Mouse (Mus musculus): Measurements from ENCODE around the gene Vcan. TPM values are rescaled to one million over a fixed set of nuclear protein-coding genes. Genes with fewer than 3 reads are reported as not detected.

Vcan gene
- polyA plus RNA-seq, 1 experiment from 2014 or later, result 77.6 TPM

DNA sequence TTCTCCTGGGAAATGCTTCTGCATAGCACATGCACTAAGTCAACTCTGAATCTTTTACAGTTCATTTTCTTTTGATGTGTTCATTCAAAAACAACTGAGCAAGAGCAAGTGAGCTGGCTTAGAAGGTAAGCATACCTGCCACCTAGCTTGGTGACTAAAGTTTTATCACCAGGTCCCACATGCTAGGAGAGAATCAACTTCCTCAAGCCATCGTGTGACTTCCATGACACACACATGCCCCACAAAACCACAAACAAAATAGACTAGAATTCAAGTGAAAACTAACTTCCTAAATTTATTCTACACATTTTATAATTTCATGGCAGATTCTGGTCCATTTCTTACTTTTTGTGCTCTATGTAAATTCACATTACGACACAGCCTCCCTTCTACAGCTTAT lies 89.0 kb downstream of the Vcan start:
- no peak overlapping the region for H3K9ac ChIP-seq
- H3K4me3 ChIP-seq (ENCODE audit: low read depth, low read length), result no peak overlapping the region
- peaks cover 26% of the 10 kb centered on the region for H3K36me3 ChIP-seq (ENCODE audit: insufficient read depth)
- DNase-seq (no peak), ATAC-seq (ENCODE audit: insufficient read depth) (no peak; the same call in 1 of the 2 replicates)
- no peaks in the 10 kb centered on the region for H3K9me3 ChIP-seq (ENCODE audit: low read depth, low read length)
- H3K4me2 ChIP-seq, result no peak overlapping the region
- H3K27ac ChIP-seq (ENCODE audit: low read depth), result no peak overlapping the region; the same call in 1 of the 2 replicates
- no peaks in the 10 kb centered on the region for H3K27me3 ChIP-seq (ENCODE audit: insufficient read depth, low read length)
- no peaks in the 10 kb centered on the region for H3K4me1 ChIP-seq (ENCODE audit: insufficient read depth)
- WGBS, result 78% methylated on average over 2 of the region's 2 CpGs
- TF ChIP-seq CTCF (IDR thresholded peaks at IDR 0.05; ENCODE audit: low read depth), result no peak

DNA sequence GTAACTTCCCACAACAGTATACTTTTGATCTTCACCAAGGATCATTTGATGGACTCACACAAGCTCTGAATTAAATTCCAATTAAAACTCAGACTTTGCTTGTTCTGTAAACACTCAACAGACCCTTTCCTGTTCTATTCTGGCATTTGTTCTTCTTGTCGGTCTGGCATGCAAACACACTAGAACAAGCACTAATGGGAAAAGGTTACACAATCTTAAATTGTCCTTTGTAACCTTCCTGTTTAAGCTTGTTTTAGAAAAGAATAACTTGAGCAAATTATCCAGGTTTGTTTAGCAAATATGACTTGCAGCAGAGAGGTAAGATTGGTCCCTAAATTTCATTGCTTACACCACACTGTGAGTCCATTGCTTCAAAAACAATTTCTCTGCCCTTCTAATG lies 89.5 kb downstream of the Vcan start:
- 42% methylated on average over 1 of the region's 1 CpGs for WGBS

GRCm38 (mm10) chr13:89645589-89645988 lies 96.7 kb downstream of the Vcan start:
- Histone ChIP-seq H3K4me2 (no peak overlapping the region), H3K4me1 (ENCODE audit: insufficient read depth) (no peaks in the 10 kb centered on the region), H3K27ac (ENCODE audit: low read depth) (no peak overlapping the region), H3K4me3 (ENCODE audit: low read depth, low read length) (no peak overlapping the region), H3K36me3 (ENCODE audit: insufficient read depth) (no peaks in the 10 kb centered on the region), H3K9ac (no peak overlapping the region), H3K9me3 (ENCODE audit: low read depth, low read length) (no peaks in the 10 kb centered on the region), H3K27me3 (ENCODE audit: insufficient read depth, low read length) (no peaks in the 10 kb centered on the region)
- WGBS, result 88% methylated on average over 2 of the region's 2 CpGs
- TF ChIP-seq CTCF (IDR thresholded peaks at IDR 0.05; ENCODE audit: low read depth), result no peak
- no peak for ATAC-seq (ENCODE audit: insufficient read depth)
- DNase-seq, result no peak

More for the DNA sequence above, 89.5 kb downstream of the Vcan start:
- peak; percentile 9 for DNase-seq
- H3K4me3 ChIP-seq (ENCODE audit: low read depth, low read length), result no peak overlapping the region
- no peak for TF ChIP-seq CTCF (IDR thresholded peaks at IDR 0.05; ENCODE audit: low read depth)
- no peak overlapping the region for H3K9ac ChIP-seq
- H3K4me1 ChIP-seq (ENCODE audit: insufficient read depth), result no peaks in the 10 kb centered on the region
- ATAC-seq (ENCODE audit: insufficient read depth), result peak; percentile 28; the same call in 1 of the 2 replicates
- H3K27me3 ChIP-seq (ENCODE audit: insufficient read depth, low read length), result no peaks in the 10 kb centered on the region
- no peak overlapping the region for H3K4me2 ChIP-seq
- no peak overlapping the region for H3K27ac ChIP-seq (ENCODE audit: low read depth)
- H3K36me3 ChIP-seq (ENCODE audit: insufficient read depth), result peaks cover 24% of the 10 kb centered on the region
- H3K9me3 ChIP-seq (ENCODE audit: low read depth, low read length), result no peaks in the 10 kb centered on the region

- H3K27ac ChIP-seq (ENCODE audit: low read depth), result no peak overlapping the region
- no peaks in the 10 kb centered on the region for H3K9me3 ChIP-seq (ENCODE audit: low read depth, low read length)
- WGBS, result 70% methylated on average over 3 of the region's 3 CpGs
- no peaks in the 10 kb centered on the region for H3K4me1 ChIP-seq (ENCODE audit: insufficient read depth)
- no peaks in the 10 kb centered on the region for H3K36me3 ChIP-seq (ENCODE audit: insufficient read depth)
- no peaks in the 10 kb centered on the region for H3K27me3 ChIP-seq (ENCODE audit: insufficient read depth, low read length)
- H3K4me3 ChIP-seq (ENCODE audit: low read depth, low read length), result no peak overlapping the region
- TF ChIP-seq CTCF (IDR thresholded peaks at IDR 0.05; ENCODE audit: low read depth), result no peak
- no peak overlapping the region for H3K9ac ChIP-seq
- no peak for DNase-seq
- H3K4me2 ChIP-seq, result no peak overlapping the region
- ATAC-seq (ENCODE audit: insufficient read depth), result no peak
These were observed 105.3 kb downstream of the Vcan start for GRCm38 (mm10) chr13:89637012-89637411.

GRCm38 (mm10) chr13:89634137-89634683 lies 108.1 kb downstream of the Vcan start:
- no peak overlapping the region for H3K4me2 ChIP-seq
- H3K27me3 ChIP-seq (ENCODE audit: insufficient read depth, low read length), result no peaks in the 10 kb centered on the region
- H3K4me3 ChIP-seq (ENCODE audit: low read depth, low read length), result no peak overlapping the region
- no peak overlapping the region for H3K9ac ChIP-seq
- peak; percentile 86 for TF ChIP-seq CTCF (IDR thresholded peaks at IDR 0.05; ENCODE audit: low read depth)
- WGBS, result 26% methylated on average over 4 of the region's 4 CpGs
- no peaks in the 10 kb centered on the region for H3K36me3 ChIP-seq (ENCODE audit: insufficient read depth)
- H3K27ac ChIP-seq (ENCODE audit: low read depth), result no peak overlapping the region
- no peaks in the 10 kb centered on the region for H3K4me1 ChIP-seq (ENCODE audit: insufficient read depth)
- H3K9me3 ChIP-seq (ENCODE audit: low read depth, low read length), result no peaks in the 10 kb centered on the region
- DNase-seq (peak; percentile 85), ATAC-seq (ENCODE audit: insufficient read depth) (peak; percentile 78; the same call in 1 of the 2 replicates)

DNA sequence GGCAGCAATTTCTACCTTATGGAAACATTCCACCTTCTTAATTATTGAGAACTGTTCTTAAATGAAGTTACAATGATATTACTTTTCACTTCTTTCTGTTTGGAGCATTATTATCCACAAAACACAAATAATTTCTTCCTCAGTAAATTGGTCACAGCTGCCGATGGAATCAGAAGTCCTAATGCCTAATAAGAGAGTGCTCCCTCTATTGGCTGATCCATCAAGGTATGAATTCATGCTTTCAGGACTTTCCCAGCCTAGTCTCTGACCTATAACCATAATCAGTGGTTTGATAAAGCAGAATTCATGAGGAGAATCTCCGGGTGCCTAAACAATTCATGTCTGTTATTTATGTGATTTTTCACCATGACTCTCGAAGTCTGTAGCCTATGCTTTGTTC lies 123.2 kb downstream of the Vcan start:
- no peak for TF ChIP-seq CTCF (IDR thresholded peaks at IDR 0.05; ENCODE audit: low read depth)

GRCm38 (mm10) chr13:89607399-89607798 lies 134.9 kb downstream of the Vcan start:
- Histone ChIP-seq H3K4me1 (ENCODE audit: insufficient read depth) (no peaks in the 10 kb centered on the region), H3K27ac (ENCODE audit: low read depth) (no peak overlapping the region), H3K27me3 (ENCODE audit: insufficient read depth, low read length) (no peaks in the 10 kb centered on the region), H3K4me3 (ENCODE audit: low read depth, low read length) (no peak overlapping the region), H3K36me3 (ENCODE audit: insufficient read depth) (no peaks in the 10 kb centered on the region), H3K9me3 (ENCODE audit: low read depth, low read length) (no peaks in the 10 kb centered on the region), H3K9ac (no peak overlapping the region), H3K4me2 (no peak overlapping the region)
- DNase-seq, result no peak
- TF ChIP-seq CTCF (IDR thresholded peaks at IDR 0.05; ENCODE audit: low read depth), result no peak
- ATAC-seq (ENCODE audit: insufficient read depth), result no peak
- WGBS, result 67% methylated on average over 3 of the region's 3 CpGs

More for the DNA sequence above, 123.2 kb downstream of the Vcan start:
- Histone ChIP-seq H3K4me3 (ENCODE audit: low read depth, low read length) (no peak overlapping the region), H3K27ac (ENCODE audit: low read depth) (no peak overlapping the region), H3K4me1 (ENCODE audit: insufficient read depth) (no peaks in the 10 kb centered on the region), H3K9ac (no peak overlapping the region), H3K4me2 (no peak overlapping the region), H3K9me3 (ENCODE audit: low read depth, low read length) (no peaks in the 10 kb centered on the region), H3K27me3 (ENCODE audit: insufficient read depth, low read length) (no peaks in the 10 kb centered on the region), H3K36me3 (ENCODE audit: insufficient read depth) (no peaks in the 10 kb centered on the region)
- 78% methylated on average over 3 of the region's 3 CpGs for WGBS
- ATAC-seq (ENCODE audit: insufficient read depth), result no peak
- DNase-seq, result no peak

Other genes starting within 250 kb of the Vcan start
- 28.7 and 29.1 TPM in 2 replicates for gene Hapln1, start 202.7 kb downstream of the Vcan start, polyA plus RNA-seq (2014; fragmentation: Nextera tagmentation; extraction: Ambion mirVana)